Mouse (Mus musculus) stomach, embryonic 16.5 days (tissue): ENCODE measurements around the gene Sept4. TPM values are rescaled to one million over a fixed set of nuclear protein-coding genes. Genes with fewer than 3 reads are reported as not detected.

ENCODE experiments used
- ATAC-seq: fragments of 200-750 bp; cut with Nextera tagmentation; 2 replicates; pipeline ENCODE4 v1.8.0; 2017; ENCODE audit warnings: moderate number of reproducible peaks, moderate TSS enrichment; ENCODE audit not compliant: insufficient read depth, low FRiP score
- H3K27ac ChIP-seq: fragments of 300-500 bp; sonication (generic); 2 replicates; pipeline ENCODE4 v1.5.1; 2014; ENCODE audit warnings: low read length
- H3K27me3 ChIP-seq: fragments of 300-500 bp; sonication (generic); 2 replicates; pipeline ENCODE4 v1.6.1; 2014; ENCODE audit warnings: low read length, control low read depth, mixed read lengths; ENCODE audit not compliant: control insufficient read depth, insufficient read depth
- H3K36me3 ChIP-seq: fragments of 300-500 bp; sonication (generic); 2 replicates; pipeline ENCODE4 v1.6.1; 2014; ENCODE audit warnings: low read length; ENCODE audit not compliant: control insufficient read depth, insufficient read depth
- H3K4me1 ChIP-seq: fragments of 300-500 bp; sonication (generic); 2 replicates; pipeline ENCODE4 v1.6.1; 2014; ENCODE audit warnings: low read length, control low read depth, mixed read lengths; ENCODE audit not compliant: control insufficient read depth, insufficient read depth
- H3K4me2 ChIP-seq: fragments of 300-500 bp; sonication (generic); 2 replicates; pipeline ENCODE4 v1.6.1; 2014; ENCODE audit warnings: low read depth, low read length, mixed read lengths
- H3K4me3 ChIP-seq: fragments of 300-500 bp; sonication (generic); replicated peaks from 2 replicates; pipeline ENCODE4 v1.5.1; 2014; ENCODE audit warnings: mild to moderate bottlenecking, low read length
- H3K9ac ChIP-seq: fragments of 300-500 bp; sonication (generic); 2 replicates; pipeline ENCODE4 v1.6.1; 2014; ENCODE audit warnings: low read length
- H3K9me3 ChIP-seq: fragments of 300-500 bp; sonication (generic); replicated peaks from 2 replicates; pipeline ENCODE4 v1.6.1; 2016; ENCODE audit warnings: low read length, control low read depth; ENCODE audit not compliant: control insufficient read depth
- WGBS: fragments of 180-500 bp; shearing (Covaris S2); extraction: QIAGEN DNeasy Blood & Tissue Kit; methylation state at CpG from one replicate; pipeline ENCODE4 v1.1.7; 2014; 5-methylcytosine and 5-hydroxymethylcytosine counted together
- polyA plus RNA-seq: library from polyadenylated mRNA; unstranded; fragments of >200 nt; fragmentation: Nextera tagmentation; extraction: Ambion mirVana; gene quantifications from 2 replicates; pipeline ENCODE4 v1.2.1, GENCODE M21; 2015

Sept4 gene
- polyA plus RNA-seq, 1 experiment from 2014 or later = 26.7 TPM

DNA sequence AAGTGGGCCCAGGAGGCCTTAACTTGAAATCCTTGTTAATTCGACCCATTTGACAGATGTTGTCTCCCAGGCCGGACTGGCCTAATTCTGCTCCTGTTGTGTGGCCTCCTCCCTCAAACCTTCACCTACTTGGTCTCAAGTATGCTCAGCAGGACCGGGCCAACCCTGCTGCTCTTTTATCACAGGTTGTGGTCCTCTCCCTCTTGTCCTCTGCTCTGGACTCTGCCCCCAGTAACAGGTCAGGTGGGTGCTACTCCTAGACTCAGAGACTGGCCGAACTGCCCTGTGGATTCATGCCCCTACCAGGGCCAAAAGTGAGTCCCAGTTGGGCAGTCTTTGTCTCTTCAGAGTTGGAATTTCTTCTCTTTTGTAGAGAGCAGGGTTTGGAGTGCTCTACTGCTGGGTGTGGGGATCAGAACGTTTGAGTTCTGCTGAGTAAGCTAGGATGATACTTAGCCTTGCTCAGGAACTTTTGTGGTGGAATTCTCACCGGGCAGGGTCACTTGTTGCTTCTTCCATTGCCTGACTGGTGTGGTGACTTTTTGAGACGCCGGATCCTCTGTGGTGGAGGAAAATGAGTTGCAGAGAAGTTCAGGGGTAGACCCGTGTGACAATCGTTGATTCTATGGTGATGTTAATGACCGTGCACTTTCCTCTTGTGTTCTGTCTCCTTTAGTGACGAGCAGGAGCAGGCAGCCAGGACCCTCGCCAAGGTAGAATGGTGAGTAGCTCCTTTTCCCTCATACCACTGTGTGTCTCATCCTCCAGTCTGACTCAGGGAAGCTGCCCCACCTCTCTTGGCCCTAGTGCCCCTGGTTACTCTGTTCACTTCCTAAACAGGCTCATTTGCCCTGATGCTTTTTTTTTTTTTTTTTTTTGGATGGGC is 24.3 kb downstream of the Sept4 start:
- H3K9me3 ChIP-seq = no peaks in the 10 kb centered on the region
- 34% methylated on average over 13 of the region's 13 CpGs for WGBS

DNA sequence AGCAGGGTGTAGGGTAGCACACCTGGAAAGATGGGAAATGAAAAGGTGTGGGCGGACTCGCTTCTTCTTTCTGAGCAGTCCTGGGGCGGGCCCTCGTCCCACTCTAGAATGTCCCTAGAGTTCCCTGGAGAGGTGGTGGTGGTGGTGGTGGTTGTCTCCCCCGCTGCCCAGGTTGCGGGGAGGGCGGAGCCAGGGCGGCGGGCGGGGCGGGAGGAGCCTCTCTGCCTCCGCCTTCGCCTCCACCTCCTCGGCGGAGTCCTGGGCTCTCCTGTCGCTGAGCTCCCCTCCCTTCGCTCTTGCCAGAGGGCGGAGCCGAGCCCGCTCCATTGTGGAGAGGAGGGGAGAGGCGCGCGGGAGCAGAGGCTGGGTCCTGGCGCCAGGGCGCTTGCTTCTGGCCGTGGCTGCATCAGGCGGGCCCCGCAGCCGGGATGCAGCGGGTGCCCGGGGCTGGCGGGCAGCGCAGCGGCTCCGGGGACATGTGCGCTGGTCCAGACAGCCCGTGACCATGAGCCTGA is 26.7 kb downstream of the Sept4 start:
- H3K36me3 ChIP-seq = peaks cover 15% of the 10 kb centered on the region
- peak; percentile 57 for ATAC-seq
- peak overlapping the region; percentile 74 for H3K4me3 ChIP-seq
- H3K9me3 ChIP-seq = no peaks in the 10 kb centered on the region
- H3K27me3 ChIP-seq = no peaks in the 10 kb centered on the region
- peak overlapping the region; percentile 84 for H3K27ac ChIP-seq
- 2% methylated on average over 30 of the region's 37 CpGs for whole genome bisulfite sequencing
- H3K9ac ChIP-seq = peak overlapping the region; percentile 88
- H3K4me1 ChIP-seq = peaks cover 30% of the 10 kb centered on the region
- peak overlapping the region; percentile 99 for H3K4me2 ChIP-seq

More for the DNA sequence above, 24.3 kb downstream of the Sept4 start:
- Histone ChIP-seq H3K36me3 (peaks cover 3% of the 10 kb centered on the region; the same call in 1 of the 2 replicates), H3K9ac (peak overlapping the region; percentile 90), H3K4me3 (peak overlapping the region; percentile 78), H3K27me3 (no peaks in the 10 kb centered on the region), H3K27ac (peak overlapping the region; percentile 97), H3K4me2 (peak overlapping the region; percentile 78), H3K4me1 (peaks cover 37% of the 10 kb centered on the region)
- no peak for ATAC-seq

DNA sequence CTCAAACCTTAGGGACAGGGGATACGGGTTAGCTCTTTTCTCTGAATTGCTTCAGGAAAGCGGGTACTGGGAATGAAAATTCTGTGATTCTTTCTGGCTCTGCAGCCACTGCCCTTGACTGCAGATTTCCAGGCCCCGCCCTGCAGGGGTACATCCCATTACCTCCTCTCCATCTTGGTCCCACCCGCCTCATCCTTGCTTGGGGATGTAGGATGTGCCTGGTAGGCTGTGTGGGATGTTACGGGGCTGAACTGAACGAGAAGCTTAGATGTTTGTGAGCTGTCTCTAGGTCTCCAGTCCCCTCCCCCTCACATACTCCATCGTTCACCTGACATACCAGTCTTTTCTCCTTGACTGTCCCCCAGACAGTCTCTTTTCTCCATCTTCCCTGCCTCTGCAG is 27.3 kb downstream of the Sept4 start:
- WGBS = 9% methylated on average over 7 of the region's 7 CpGs
- no peaks in the 10 kb centered on the region for H3K27me3 ChIP-seq
- peaks cover 25% of the 10 kb centered on the region for H3K4me1 ChIP-seq
- ATAC-seq = no peak
- H3K9me3 ChIP-seq = no peaks in the 10 kb centered on the region
- H3K27ac ChIP-seq = peak overlapping the region; percentile 84
- peak overlapping the region; percentile 99 for H3K4me2 ChIP-seq
- H3K4me3 ChIP-seq = peak overlapping the region; percentile 74
- H3K9ac ChIP-seq = peak overlapping the region; percentile 88
- H3K36me3 ChIP-seq = peaks cover 21% of the 10 kb centered on the region

DNA sequence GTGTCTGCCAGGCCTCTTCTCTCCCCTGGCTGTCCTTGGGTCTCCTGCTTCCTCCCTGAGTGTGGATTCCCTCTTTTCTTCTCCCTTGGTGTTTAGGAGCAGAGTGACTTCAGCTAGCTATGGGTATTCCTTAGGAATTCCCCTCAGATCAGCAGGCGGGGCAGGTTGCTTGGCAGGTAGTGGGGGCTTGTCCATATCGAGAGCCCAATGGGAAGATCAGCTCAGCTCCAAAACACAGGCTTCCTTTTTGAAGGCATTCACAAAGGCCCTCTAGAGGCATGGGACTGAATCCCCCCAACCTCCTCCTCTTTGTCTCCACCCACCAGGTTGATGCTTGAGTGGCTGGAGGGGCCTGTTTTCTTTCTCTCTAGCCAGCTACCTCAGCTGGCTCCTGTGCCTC is 27.8 kb downstream of the Sept4 start:
- H3K36me3 ChIP-seq = peaks cover 24% of the 10 kb centered on the region

DNA sequence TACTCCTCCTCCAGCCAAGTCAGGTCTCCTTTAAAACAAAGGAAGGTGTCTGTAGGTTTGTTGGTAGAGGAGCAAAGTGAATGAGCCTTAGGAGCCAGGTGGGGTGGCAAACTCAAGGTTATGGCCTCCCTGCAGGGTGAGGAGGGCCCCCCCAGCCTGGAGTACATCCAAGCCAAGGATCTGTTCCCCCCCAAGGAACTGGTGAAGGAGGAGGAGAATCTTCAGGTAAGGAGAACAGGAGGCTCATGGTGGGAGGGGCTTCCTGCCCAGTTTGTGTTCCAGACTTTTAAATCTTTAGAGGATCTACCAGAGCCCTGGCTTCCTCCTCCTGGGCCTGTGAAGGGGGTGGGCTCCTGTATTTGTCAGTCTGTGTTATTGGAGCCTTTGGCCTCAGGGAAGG is 28.4 kb downstream of the Sept4 start:
- Histone ChIP-seq H3K9me3 (no peaks in the 10 kb centered on the region), H3K36me3 (peaks cover 24% of the 10 kb centered on the region), H3K4me1 (peaks cover 25% of the 10 kb centered on the region), H3K9ac (no peak overlapping the region), H3K27me3 (no peaks in the 10 kb centered on the region), H3K4me2 (no peak overlapping the region), H3K27ac (no peak overlapping the region), H3K4me3 (no peak overlapping the region)
- ATAC-seq = no peak

More for the DNA sequence above, 27.8 kb downstream of the Sept4 start:
- no peak overlapping the region for H3K27ac ChIP-seq
- ATAC-seq = no peak
- no peaks in the 10 kb centered on the region for H3K9me3 ChIP-seq
- H3K27me3 ChIP-seq = no peaks in the 10 kb centered on the region
- 29% methylated on average over 2 of the region's 2 CpGs for WGBS
- peak overlapping the region; percentile 88 for H3K9ac ChIP-seq
- H3K4me1 ChIP-seq = peaks cover 25% of the 10 kb centered on the region
- H3K4me3 ChIP-seq = peak overlapping the region; percentile 74
- H3K4me2 ChIP-seq = peak overlapping the region; percentile 99

DNA sequence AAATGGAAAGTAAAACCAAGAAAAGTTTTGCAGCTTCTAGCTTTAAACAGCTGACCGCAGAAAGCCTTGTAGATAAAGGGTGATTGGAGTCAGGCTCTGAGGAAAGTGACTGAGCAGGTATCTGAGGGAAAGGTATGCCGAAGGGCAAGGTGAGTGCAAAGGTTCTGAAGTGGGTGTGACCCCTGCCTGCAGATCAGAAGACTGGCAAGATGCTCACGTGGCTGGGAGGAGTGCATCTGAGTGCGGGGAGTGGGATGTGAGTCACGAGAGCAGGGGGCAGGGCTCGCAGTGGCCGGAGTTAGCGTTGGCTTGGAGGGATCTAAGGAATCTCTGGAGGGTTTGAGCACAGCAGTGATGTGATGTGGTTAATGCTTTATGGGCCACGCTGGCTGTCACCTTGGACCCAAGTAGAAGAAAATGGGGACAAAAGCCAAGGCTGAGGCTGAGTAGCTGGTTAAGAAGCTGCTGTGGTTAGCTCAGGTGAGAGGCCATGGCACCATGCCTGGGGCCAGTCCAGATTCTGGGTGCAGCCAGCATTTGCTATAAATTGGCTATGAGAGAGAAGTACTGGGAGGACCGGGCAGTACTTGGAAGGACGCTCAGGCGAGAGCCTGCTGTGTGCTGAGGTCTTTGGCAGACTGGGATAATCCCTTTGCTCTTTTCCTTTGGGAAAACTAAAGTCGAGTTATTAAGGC is 30.8 kb downstream of the Sept4 start:
- H3K4me2 ChIP-seq = no peak overlapping the region
- no peak overlapping the region for H3K27ac ChIP-seq
- H3K4me3 ChIP-seq = no peak overlapping the region
- H3K27me3 ChIP-seq = no peaks in the 10 kb centered on the region
- H3K9ac ChIP-seq = no peak overlapping the region
- peaks cover 12% of the 10 kb centered on the region for H3K4me1 ChIP-seq
- no peaks in the 10 kb centered on the region for H3K9me3 ChIP-seq
- no peak for ATAC-seq
- peaks cover 41% of the 10 kb centered on the region for H3K36me3 ChIP-seq
- WGBS = 78% methylated on average over 13 of the region's 13 CpGs

DNA sequence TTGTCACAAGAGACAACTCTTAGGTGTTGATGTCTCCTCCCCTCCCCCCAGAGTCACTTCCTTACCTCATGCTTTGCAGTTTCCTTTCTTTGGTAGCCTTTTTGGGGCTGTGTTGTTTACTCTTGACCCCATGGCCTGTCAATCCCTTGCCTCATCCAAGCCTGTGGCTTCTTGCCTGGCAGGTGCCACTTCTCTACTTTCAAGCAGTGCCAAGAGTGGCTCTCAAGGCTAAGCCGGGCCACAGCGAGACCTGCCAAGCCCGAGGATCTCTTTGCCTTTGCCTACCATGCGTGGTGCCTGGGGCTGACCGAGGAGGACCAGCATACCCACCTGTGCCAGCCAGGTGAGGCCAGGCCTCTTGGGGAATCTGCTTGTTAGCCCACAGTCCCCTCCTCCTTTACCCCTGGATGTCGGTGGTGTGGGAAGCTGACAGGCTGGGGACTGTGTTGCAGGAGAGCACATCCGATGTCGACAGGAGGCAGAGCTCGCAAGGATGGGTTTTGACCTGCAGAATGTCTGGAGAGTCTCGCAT is 31.7 kb downstream of the Sept4 start:
- H3K36me3 ChIP-seq = peaks cover 49% of the 10 kb centered on the region
- no peak overlapping the region for H3K9ac ChIP-seq
- H3K4me2 ChIP-seq = no peak overlapping the region
- H3K4me1 ChIP-seq = peaks cover 11% of the 10 kb centered on the region
- ATAC-seq = no peak
- WGBS = 92% methylated on average over 10 of the region's 10 CpGs
- no peak overlapping the region for H3K4me3 ChIP-seq
- no peaks in the 10 kb centered on the region for H3K27me3 ChIP-seq
- H3K27ac ChIP-seq = no peak overlapping the region
- H3K9me3 ChIP-seq = no peaks in the 10 kb centered on the region

DNA sequence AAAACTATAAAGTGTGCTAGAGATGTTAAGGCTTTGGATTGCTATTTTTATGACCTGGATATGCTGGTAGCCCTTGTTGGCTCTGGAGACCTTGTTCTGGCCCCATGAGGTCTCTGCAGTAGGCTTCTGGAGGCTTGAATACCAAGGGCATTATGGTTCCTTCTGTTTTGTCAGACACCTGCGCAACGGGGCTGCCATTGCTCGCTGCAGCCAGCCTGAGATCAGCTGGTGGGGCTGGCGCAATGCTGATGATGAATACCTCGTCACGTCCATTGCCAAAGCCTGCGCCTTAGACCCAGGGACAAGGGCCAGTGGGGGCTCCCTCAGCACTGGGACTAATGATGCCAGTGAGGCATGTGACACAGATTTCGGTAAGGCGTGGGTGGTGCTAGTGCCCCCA is 33.5 kb downstream of the Sept4 start:
- no peak overlapping the region for H3K4me2 ChIP-seq
- H3K4me1 ChIP-seq = no peaks in the 10 kb centered on the region
- H3K27me3 ChIP-seq = no peaks in the 10 kb centered on the region
- no peak overlapping the region for H3K4me3 ChIP-seq
- H3K36me3 ChIP-seq = peaks cover 51% of the 10 kb centered on the region
- H3K9ac ChIP-seq = no peak overlapping the region
- WGBS = 93% methylated on average over 9 of the region's 9 CpGs
- no peak overlapping the region for H3K27ac ChIP-seq
- ATAC-seq = no peak
- no peaks in the 10 kb centered on the region for H3K9me3 ChIP-seq

DNA sequence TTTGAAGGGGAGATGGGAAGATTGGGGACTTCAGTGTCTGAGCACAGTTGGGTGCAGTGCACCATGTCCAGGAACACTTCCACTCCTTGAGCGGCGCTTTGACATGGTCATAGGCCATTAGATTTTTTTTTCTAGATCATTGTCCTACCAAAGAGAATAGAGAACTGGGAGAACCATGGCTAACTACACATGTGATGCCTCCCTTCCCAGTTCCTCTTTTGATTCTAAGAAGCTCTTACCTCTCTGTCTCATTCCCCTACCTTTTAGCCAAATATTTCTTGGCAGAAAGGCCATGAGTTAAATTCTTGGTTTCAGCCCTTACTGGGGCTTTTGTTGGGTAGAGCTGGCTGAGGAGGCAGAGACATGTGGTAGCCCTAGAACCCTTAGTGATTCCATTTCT is 34.9 kb downstream of the Sept4 start:
- no peaks in the 10 kb centered on the region for H3K27me3 ChIP-seq
- H3K4me1 ChIP-seq = no peaks in the 10 kb centered on the region
- no peak overlapping the region for H3K4me3 ChIP-seq
- no peaks in the 10 kb centered on the region for H3K9me3 ChIP-seq
- H3K27ac ChIP-seq = no peak overlapping the region
- H3K9ac ChIP-seq = no peak overlapping the region
- 95% methylated on average over 2 of the region's 2 CpGs for WGBS
- no peak overlapping the region for H3K4me2 ChIP-seq
- no peak for ATAC-seq
- H3K36me3 ChIP-seq = peaks cover 48% of the 10 kb centered on the region
